Mouse (Mus musculus): ENCODE data around the gene Swt1.

DNA sequence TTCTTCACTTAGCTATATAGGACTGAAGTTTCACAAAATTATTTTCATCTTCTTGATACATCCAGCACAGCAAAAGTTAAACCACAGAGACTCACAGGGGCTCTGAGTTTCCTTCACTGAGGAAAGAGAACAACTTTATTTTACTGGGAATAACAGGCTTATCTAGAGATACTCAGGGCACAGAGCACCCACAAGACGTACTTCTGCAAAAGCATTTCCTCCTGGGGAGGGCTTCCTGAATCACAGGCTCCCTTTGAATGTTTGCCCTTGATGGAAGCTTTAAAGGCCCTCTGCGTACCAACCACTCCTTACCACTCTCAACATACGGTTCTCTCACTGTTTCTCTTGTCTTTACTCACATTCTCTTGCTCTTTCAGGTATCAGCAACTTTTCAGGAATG, 6.1 kb downstream of the Swt1 start:
- TF ChIP-seq POLR2A (IDR thresholded peaks at IDR 0.05; ENCODE audit: low read depth, low read length): no peak
- no peak for TF ChIP-seq CTCF (conservative IDR thresholded peaks at IDR 0.05; ENCODE audit: insufficient read depth, insufficient read length, low read depth, low read length)
